Mouse (Mus musculus): ENCODE measurements around the gene Commd2.

DNA sequence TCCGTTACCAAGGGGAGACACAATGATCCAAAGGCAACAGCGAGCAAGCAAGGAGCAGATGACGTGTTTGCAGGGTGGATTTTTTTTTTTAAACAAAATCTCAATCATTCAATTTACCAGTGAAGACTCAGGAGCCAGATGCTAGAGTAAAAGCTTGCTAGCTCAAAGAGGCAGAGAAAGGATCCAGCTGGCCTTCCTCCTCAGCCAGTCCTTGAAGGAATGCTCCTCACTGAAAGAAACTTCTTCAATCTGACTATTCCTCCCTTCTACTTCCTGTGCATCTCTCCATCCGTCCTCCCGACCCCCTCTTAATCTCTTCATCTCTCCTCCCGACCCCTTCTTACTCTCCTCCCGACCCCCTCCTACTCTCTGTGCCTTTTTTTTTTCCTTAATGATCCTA, 54.9 kb downstream of the Commd2 start:
- TF ChIP-seq CTCF (IDR thresholded peaks at IDR 0.05; ENCODE audit: low read depth, low read length) = no peak
- TF ChIP-seq EP300 (IDR thresholded peaks at IDR 0.05; ENCODE audit: insufficient read depth, low read depth, low read length) = no peak
- no peak for TF ChIP-seq POLR2A (IDR thresholded peaks at IDR 0.05; ENCODE audit: insufficient read depth, low read length)
